Mouse (Mus musculus) kidney, postnatal 0 days (tissue): ENCODE data around the gene Ist1. TPM values are rescaled to one million over a fixed set of nuclear protein-coding genes. Genes with fewer than 3 reads are reported as not detected.
A peak's percentile ranks its signal among the peaks of the same experiment; 100 is the strongest.

Source experiments
- ATAC-seq: fragments of 200-750 bp; cut with Nextera tagmentation; replicated peaks from 2 replicates; pipeline ENCODE4 v1.8.0; 2017; ENCODE audit warnings: low read depth, moderate number of reproducible peaks, moderate TSS enrichment, moderate library complexity; ENCODE audit not compliant: low FRiP score
- DNase-seq: peaks from one replicate; pipeline ENCODE4 v3.0.0-alpha.2; 2016; ENCODE audit warnings: low spot score
- H3K27ac ChIP-seq: fragments of 300-500 bp; sonication (generic); 2 replicates; pipeline ENCODE4 v1.5.1; 2014; ENCODE audit warnings: mild to moderate bottlenecking
- H3K27me3 ChIP-seq: fragments of 300-500 bp; sonication (generic); 2 replicates; pipeline ENCODE4 v1.6.1; 2014; ENCODE audit warnings: low read length, mixed read lengths; ENCODE audit not compliant: insufficient read depth
- H3K36me3 ChIP-seq: fragments of 300-500 bp; sonication (generic); 2 replicates; pipeline ENCODE4 v1.6.1; 2014; ENCODE audit warnings: low read length, mixed read lengths; ENCODE audit not compliant: insufficient read depth
- H3K4me1 ChIP-seq: fragments of 300-500 bp; sonication (generic); replicated peaks from 2 replicates; pipeline ENCODE4 v1.6.1; 2014; ENCODE audit warnings: antibody characterized with exemption, low read length, mixed read lengths; ENCODE audit not compliant: insufficient read depth
- H3K4me2 ChIP-seq: fragments of 300-500 bp; sonication (generic); 2 replicates; pipeline ENCODE4 v1.6.1; 2014; ENCODE audit warnings: mild to moderate bottlenecking, low read length, moderate library complexity, mixed read lengths
- H3K4me3 ChIP-seq: fragments of 300-500 bp; sonication (generic); replicated peaks from 2 replicates; pipeline ENCODE4 v1.5.1; 2014; ENCODE audit warnings: low read depth, low read length
- H3K9ac ChIP-seq: fragments of 300-500 bp; sonication (generic); 2 replicates; pipeline ENCODE4 v1.6.1; 2014; ENCODE audit warnings: low read depth, low read length
- H3K9me3 ChIP-seq: fragments of 300-500 bp; sonication (generic); replicated peaks from 2 replicates; pipeline ENCODE4 v1.6.1; 2016; ENCODE audit warnings: low read length, inconsistent platforms, mixed read lengths
- CTCF ChIP-seq: IDR thresholded peaks from 2 replicates; pipeline ENCODE4 v1.5.1; 2016; ENCODE audit warnings: antibody characterized with exemption, low read depth, mild to moderate bottlenecking, moderate library complexity
- WGBS: fragments of 180-500 bp; shearing (Covaris S2); extraction: QIAGEN DNeasy Blood & Tissue Kit; methylation state at CpG from one replicate; pipeline ENCODE4 v1.1.7; 2014; 5-methylcytosine and 5-hydroxymethylcytosine counted together
- polyA plus RNA-seq: library from polyadenylated mRNA; unstranded; fragments of >200 nt; fragmentation: Nextera tagmentation; extraction: Ambion mirVana; gene quantifications from 2 replicates; pipeline ENCODE4 v1.2.1, GENCODE M21; 2015

Ist1 gene
- polyA plus RNA-seq, 1 experiment from 2014 or later = 123 TPM

DNA sequence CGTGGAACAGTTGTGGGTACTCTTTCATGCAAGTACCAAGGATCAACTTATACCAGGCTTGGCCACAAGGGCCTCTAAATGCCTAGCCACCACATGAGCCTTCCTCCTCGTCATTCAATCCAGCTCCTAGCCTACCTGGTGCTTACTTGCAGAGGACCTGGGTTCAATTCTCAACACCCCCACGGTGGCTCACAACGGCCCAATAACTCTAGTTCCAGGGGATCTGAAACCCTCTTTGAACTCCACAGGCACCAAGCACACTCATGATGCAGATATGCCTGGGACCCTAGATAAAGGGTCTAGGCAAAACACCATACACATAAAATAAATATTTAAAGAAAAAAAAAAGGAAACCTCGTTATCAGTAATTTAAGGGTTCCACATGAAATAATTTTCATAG is 1.3 kb downstream of the Ist1 start:
- H3K36me3 ChIP-seq = no peaks in the 10 kb centered on the region
- peak overlapping the region; percentile 57 for H3K4me2 ChIP-seq
- H3K4me3 ChIP-seq = peak overlapping the region; percentile 94
- H3K9me3 ChIP-seq = no peaks in the 10 kb centered on the region
- no peak overlapping the region for H3K27ac ChIP-seq
- peak overlapping the region; percentile 91; the same call in 1 of the 2 replicates for H3K9ac ChIP-seq
- peak; percentile 37 for TF ChIP-seq CTCF
- H3K4me1 ChIP-seq = peaks cover 18% of the 10 kb centered on the region
- 54% methylated on average over 5 of the region's 5 CpGs for WGBS
- H3K27me3 ChIP-seq = no peaks in the 10 kb centered on the region
- DNase-seq = peak; percentile 42
- no peak for ATAC-seq

DNA sequence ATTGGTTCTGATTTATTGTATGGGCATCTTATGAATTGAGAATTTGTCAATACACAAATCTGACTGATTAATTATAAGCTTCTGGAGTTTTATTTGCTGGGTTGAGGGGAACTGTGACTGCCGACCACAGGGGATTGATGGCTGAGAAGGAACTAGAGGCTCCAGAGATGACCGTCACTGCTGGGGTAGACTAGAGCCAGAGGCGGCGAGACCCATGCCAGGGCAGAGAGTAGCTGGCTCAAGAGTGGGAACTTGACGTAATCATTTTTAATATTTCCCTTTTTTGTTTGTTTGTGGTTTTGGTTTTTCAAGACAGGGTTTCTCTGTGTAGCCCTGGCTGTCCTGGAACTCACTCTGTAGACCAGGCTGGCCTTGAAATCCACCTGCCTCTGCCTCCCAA is 5.8 kb downstream of the Ist1 start:
- no peak for DNase-seq
- H3K27ac ChIP-seq = no peak overlapping the region
- no peak overlapping the region for H3K4me3 ChIP-seq
- no peaks in the 10 kb centered on the region for H3K9me3 ChIP-seq
- peaks cover 15% of the 10 kb centered on the region for H3K4me1 ChIP-seq
- no peak for ATAC-seq
- no peaks in the 10 kb centered on the region for H3K27me3 ChIP-seq
- no peak overlapping the region for H3K9ac ChIP-seq
- H3K36me3 ChIP-seq = no peaks in the 10 kb centered on the region; the same call in 1 of the 2 replicates
- WGBS = 89% methylated on average over 5 of the region's 5 CpGs
- TF ChIP-seq CTCF = no peak
- H3K4me2 ChIP-seq = no peak overlapping the region

DNA sequence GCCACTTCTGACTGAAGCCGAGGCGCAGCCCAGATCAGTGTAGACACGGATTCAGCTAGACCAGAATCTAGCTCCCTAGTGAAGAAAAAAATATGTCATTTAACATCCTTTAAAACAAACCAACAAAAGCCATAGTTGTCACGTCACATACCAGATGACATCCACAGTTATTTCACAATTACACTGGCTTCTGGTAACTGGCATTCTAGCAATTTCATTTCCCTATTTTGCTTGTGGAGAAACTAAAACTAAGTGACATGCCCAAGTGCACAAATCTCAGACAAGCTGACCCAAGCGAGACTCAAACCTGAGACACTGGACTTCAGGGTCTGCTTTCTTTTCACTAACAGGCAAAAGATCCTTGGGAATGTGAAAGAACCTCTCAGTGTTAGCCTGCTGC is 10.9 kb downstream of the Ist1 start:
- Histone ChIP-seq H3K4me1 (no peaks in the 10 kb centered on the region), H3K36me3 (peaks cover 35% of the 10 kb centered on the region), H3K9me3 (no peaks in the 10 kb centered on the region), H3K27ac (0 out of 2 replicates have a peak overlapping the region, but pooled peaks have one; percentile 19), H3K4me2 (no peak overlapping the region), H3K9ac (no peak overlapping the region), H3K27me3 (no peaks in the 10 kb centered on the region), H3K4me3 (no peak overlapping the region)
- ATAC-seq (no peak), DNase-seq (no peak)
- no peak for TF ChIP-seq CTCF
- 93% methylated on average over 5 of the region's 5 CpGs for WGBS

DNA sequence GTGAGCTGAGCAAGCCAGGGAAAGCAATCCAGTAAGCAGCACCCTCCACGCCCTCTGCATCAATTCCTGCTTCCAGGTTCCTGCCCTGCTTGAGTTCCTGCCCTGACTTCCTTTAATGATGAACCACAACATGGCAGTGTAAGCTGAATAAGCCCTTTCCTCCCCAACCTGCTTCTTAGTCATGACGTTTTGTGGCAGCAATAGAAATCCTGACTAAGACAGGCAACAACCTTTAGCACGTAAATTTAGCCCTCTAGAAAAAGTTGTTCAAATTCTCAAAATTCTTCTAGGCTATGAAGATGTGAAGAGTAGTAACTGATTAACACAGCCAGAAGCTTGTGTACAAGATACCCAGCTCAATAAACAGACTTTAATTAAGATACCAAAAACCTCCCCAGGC is 11.5 kb downstream of the Ist1 start:
- H3K27ac ChIP-seq = no peak overlapping the region
- ATAC-seq (no peak), DNase-seq (peak; percentile 8)
- H3K4me3 ChIP-seq = no peak overlapping the region
- TF ChIP-seq CTCF = no peak
- H3K36me3 ChIP-seq = peaks cover 41% of the 10 kb centered on the region
- no peaks in the 10 kb centered on the region for H3K9me3 ChIP-seq
- no peak overlapping the region for H3K9ac ChIP-seq
- no peaks in the 10 kb centered on the region for H3K27me3 ChIP-seq
- WGBS = 64% methylated on average over 3 of the region's 3 CpGs
- H3K4me1 ChIP-seq = no peaks in the 10 kb centered on the region
- H3K4me2 ChIP-seq = no peak overlapping the region

DNA sequence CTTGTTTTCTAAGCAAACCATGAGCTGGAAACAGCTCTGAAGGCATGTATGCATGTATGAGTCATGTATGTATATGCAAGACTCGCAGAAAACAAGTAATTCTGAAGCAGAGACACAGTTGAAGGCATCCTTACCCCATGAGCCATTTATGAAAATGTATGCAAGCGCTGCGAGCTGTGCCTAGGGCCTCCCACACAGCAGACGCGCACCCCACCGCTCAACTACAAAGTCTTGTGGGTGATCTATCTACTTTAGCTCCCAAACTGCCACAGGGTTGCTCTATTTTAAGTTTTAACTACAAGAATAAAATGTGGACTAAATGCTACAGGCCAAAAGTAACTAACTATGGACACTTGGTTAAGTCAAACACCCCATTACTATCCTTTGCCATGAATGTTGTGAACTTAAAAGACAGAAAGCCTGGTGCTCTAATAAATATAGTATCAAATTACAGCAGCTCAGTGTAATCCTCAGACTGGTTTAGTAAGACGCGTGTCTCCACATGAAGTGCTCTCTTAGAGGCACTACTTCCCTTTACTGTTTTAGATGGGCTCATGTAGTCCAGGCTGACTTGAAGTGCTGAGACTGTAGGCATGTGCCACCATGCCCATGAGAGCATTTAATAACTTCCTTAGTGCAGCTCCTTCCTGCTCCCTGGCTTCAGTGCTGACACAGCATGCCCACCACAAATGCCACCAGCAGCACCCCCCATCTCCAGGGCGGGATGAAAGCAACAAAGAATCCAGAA is 17.0 kb downstream of the Ist1 start:
- Histone ChIP-seq H3K4me3 (no peak overlapping the region), H3K27me3 (no peaks in the 10 kb centered on the region), H3K4me2 (no peak overlapping the region), H3K9ac (no peak overlapping the region), H3K4me1 (no peaks in the 10 kb centered on the region), H3K9me3 (no peaks in the 10 kb centered on the region), H3K27ac (no peak overlapping the region), H3K36me3 (peaks cover 65% of the 10 kb centered on the region)
- ATAC-seq (no peak), DNase-seq (no peak)
- 90% methylated on average over 9 of the region's 9 CpGs for WGBS
- TF ChIP-seq CTCF = no peak

DNA sequence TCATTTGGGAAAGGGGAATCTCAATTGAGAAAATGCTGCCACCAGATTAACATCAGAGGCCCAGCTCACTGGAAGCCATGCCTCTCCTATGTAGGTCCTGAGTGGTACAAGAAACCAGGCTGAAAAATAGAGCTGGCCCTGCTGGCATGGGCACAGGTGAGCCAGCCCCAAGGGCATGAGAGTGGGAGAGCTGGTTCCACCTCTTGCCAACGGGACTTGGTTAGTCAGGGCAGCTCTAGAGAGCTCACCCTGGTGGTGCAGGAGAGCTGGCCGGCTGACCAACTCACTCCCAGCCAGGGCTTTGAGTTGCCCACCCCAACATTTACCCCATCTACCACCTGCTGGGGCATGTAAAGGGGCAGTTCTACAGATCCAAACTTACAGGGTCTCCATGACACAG is 19.5 kb downstream of the Ist1 start:
- no peak for DNase-seq
- no peak for ATAC-seq
- 85% methylated on average over 2 of the region's 2 CpGs for WGBS

More for the DNA sequence above, 19.5 kb downstream of the Ist1 start:
- no peaks in the 10 kb centered on the region for H3K4me1 ChIP-seq
- TF ChIP-seq CTCF = no peak
- no peak overlapping the region for H3K9ac ChIP-seq
- H3K4me2 ChIP-seq = no peak overlapping the region
- no peak overlapping the region for H3K4me3 ChIP-seq
- H3K36me3 ChIP-seq = peaks cover 69% of the 10 kb centered on the region
- no peaks in the 10 kb centered on the region for H3K27me3 ChIP-seq
- no peak overlapping the region for H3K27ac ChIP-seq
- no peaks in the 10 kb centered on the region for H3K9me3 ChIP-seq
